Mouse (Mus musculus) kidney, adult 2 months (tissue): ENCODE measurements around the gene Olfr1252. TPM values are rescaled to one million over a fixed set of nuclear protein-coding genes. Genes with fewer than 3 reads are reported as not detected.

Experiments
- DNase-seq: peaks from one replicate; pipeline ENCODE4 v3.0.0; 2021
- H3K27ac ChIP-seq: fragments of 200-500 bp; 2 replicates; pipeline ENCODE4 v1.5.1; 2012; ENCODE audit warnings: low read depth, low read length, control low read depth, inconsistent platforms; ENCODE audit not compliant: insufficient read depth
- H3K27me3 ChIP-seq: fragments of 200-500 bp; replicated peaks from 2 replicates; pipeline ENCODE4 v1.6.1; 2012; ENCODE audit warnings: mild to moderate bottlenecking, moderate library complexity, low read length, inconsistent platforms; ENCODE audit not compliant: control insufficient read depth, insufficient read depth
- H3K36me3 ChIP-seq: fragments of 200-500 bp; 2 replicates; pipeline ENCODE4 v1.6.1; 2012; ENCODE audit warnings: mild to moderate bottlenecking, moderate library complexity, low read length, inconsistent platforms; ENCODE audit not compliant: control insufficient read depth, insufficient read depth
- H3K4me1 ChIP-seq: fragments of 200-500 bp; 2 replicates; pipeline ENCODE4 v1.6.1; 2011; ENCODE audit warnings: low read length; ENCODE audit not compliant: control insufficient read depth, insufficient read depth
- H3K4me3 ChIP-seq: fragments of 200-500 bp; 2 replicates; pipeline ENCODE4 v1.5.1; 2011; ENCODE audit warnings: mild to moderate bottlenecking, low read depth, low read length, control low read depth; ENCODE audit not compliant: insufficient read depth
- CTCF ChIP-seq: fragments of 200-500 bp; conservative IDR thresholded peaks from 2 replicates; pipeline ENCODE4 v1.5.1; 2011; ENCODE audit warnings: low read depth, mild to moderate bottlenecking, control low read depth, low read length, moderate library complexity, mixed read lengths; ENCODE audit not compliant: insufficient read depth, insufficient read length
- POLR2A ChIP-seq: fragments of 200-500 bp; IDR thresholded peaks from one replicate; pipeline ENCODE4 v1.6.1; 2011; ENCODE audit warnings: low read depth, low read length, control low read depth
- WGBS: fragments of 180-500 bp; shearing (Covaris S2); methylation state at CpG from one replicate; pipeline ENCODE4 v1.1.7; 2018; 5-methylcytosine and 5-hydroxymethylcytosine counted together
- polyA plus RNA-seq: library from polyadenylated mRNA; depleted of rRNA; stranded (reverse); fragments of >200 nt; gene quantifications from 2 replicates; pipeline ENCODE4 v1.2.3, GENCODE M21; 2012; rRNA removed

Gene Olfr1252
- polyA plus RNA-seq = not detected in 2 replicates

DNA sequence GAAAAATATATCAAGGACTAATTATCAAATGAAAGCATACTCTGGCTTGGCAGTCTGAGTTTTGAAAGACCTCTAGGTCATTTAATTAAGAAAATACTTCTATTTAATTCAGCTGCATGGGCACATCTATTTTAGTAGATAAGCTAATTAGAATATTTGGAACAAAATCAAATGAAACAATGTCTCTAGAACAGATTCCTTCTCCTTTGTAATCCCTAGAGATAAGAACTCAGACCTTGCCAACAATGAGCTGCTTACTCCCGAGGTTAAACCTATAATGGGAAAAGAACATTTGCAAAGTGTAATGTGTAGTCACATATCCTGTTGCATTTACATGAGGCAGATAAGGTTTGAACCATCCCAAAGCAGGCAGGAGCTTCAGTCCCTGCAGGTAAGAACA is at the start of gene Olfr1252:
TSS of gene Olfr1252 (minus strand) at position 101 of the 400 bp plus-strand sequence.
- Histone ChIP-seq H3K27ac (no peak within 1 kb of the TSS), H3K4me3 (no peak within 1 kb of the TSS), H3K27me3 (no peaks in the 10 kb centered on the region), H3K4me1 (no peaks in the 10 kb centered on the region), H3K36me3 (no peaks in the 10 kb centered on the region)
- no peak for DNase-seq
- TF ChIP-seq CTCF (no peak), POLR2A (no peak)
- WGBS = 51% methylated on average over 1 of the region's 1 CpGs

DNA sequence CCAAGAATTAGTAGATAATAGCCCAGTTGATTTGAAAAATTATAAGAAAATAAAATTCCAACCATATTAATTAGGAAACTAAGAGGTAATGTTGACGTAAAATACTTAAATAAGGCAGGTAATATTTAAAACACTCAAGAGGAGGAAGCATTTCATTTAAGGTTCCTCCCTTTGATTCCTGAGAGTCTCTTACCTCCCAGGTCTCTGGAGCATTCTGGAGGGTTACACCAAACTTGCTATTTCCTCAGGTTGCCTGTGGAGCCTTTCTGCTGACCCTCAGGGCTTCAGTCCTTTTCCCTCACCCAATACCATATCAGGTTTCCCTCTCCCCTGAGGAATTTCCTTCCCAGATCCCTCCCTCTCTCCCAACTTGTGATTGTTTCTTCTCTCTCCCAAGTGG is 32.2 kb upstream of the Olfr1252 start, which contains the start of gene Olfr1253:
TSS of gene Olfr1253 (minus strand) at position 101 of the 400 bp plus-strand sequence.
- Histone ChIP-seq H3K27me3 (no peaks in the 10 kb centered on the region), H3K4me1 (no peaks in the 10 kb centered on the region), H3K4me3 (no peak within 1 kb of the TSS), H3K27ac (no peak within 1 kb of the TSS), H3K36me3 (no peaks in the 10 kb centered on the region)
- no peak for DNase-seq
- WGBS = 84% methylated on average over 1 of the region's 1 CpGs
- TF ChIP-seq POLR2A = no peak
- no peak for TF ChIP-seq CTCF

GRCm38 (mm10) chr2:89691980-89692379 is 32.8 kb downstream of the Olfr1252 start:
- no peak overlapping the region for H3K4me3 ChIP-seq
- no peaks in the 10 kb centered on the region for H3K27me3 ChIP-seq
- no peaks in the 10 kb centered on the region for H3K36me3 ChIP-seq
- DNase-seq = no peak
- no peaks in the 10 kb centered on the region for H3K4me1 ChIP-seq
- H3K27ac ChIP-seq = no peak overlapping the region
- TF ChIP-seq POLR2A (no peak), CTCF (no peak)
- 83% methylated on average over 6 of the region's 6 CpGs for WGBS

- no peaks in the 10 kb centered on the region for H3K4me1 ChIP-seq
- TF ChIP-seq POLR2A = no peak
- TF ChIP-seq CTCF = no peak
- DNase-seq = no peak
- no peak within 1 kb of the TSS for H3K4me3 ChIP-seq
- no peaks in the 10 kb centered on the region for H3K27me3 ChIP-seq
- H3K36me3 ChIP-seq = no peaks in the 10 kb centered on the region
- H3K27ac ChIP-seq = no peak within 1 kb of the TSS
Measured at GRCm38 (mm10) chr2:89671836-89672235, 53.0 kb downstream of the Olfr1252 start, which contains the start of gene Olfr1251. Olfr1251 (minus strand) TSS chr2:89671936.

Other genes with a start within 250 kb of the Olfr1252 start
- gene Olfr1241, start 237.9 kb downstream of the Olfr1252 start, polyA plus RNA-seq = not detected in 2 replicates
- gene Olfr1242, start 226.7 kb downstream of the Olfr1252 start, polyA plus RNA-seq = not detected in 2 replicates
- not detected in 2 replicates for gene Olfr1243, start 193.5 kb downstream of the Olfr1252 start, polyA plus RNA-seq
- not detected in 2 replicates for gene Olfr1245, start 146.6 kb downstream of the Olfr1252 start, polyA plus RNA-seq
- not detected in 2 replicates for gene Olfr1246, start 131.9 kb downstream of the Olfr1252 start, polyA plus RNA-seq
- not detected in 2 replicates for gene Olfr1247, start 110.9 kb downstream of the Olfr1252 start, polyA plus RNA-seq
- gene Olfr1248, start 106.8 kb downstream of the Olfr1252 start, polyA plus RNA-seq = not detected in 2 replicates
- not detected in 2 replicates for gene Olfr1249, start 90.0 kb downstream of the Olfr1252 start, polyA plus RNA-seq
- gene Olfr1250, start 63.5 kb downstream of the Olfr1252 start, polyA plus RNA-seq = not detected in 2 replicates
- gene Olfr1251, start 53.1 kb downstream of the Olfr1252 start, polyA plus RNA-seq = not detected in 2 replicates
- not detected in 2 replicates for gene Olfr1253, start 32.1 kb upstream of the Olfr1252 start, polyA plus RNA-seq
- gene Olfr1254, start 68.6 kb upstream of the Olfr1252 start, polyA plus RNA-seq = not detected in 2 replicates
- gene Olfr1255, start 87.0 kb upstream of the Olfr1252 start, polyA plus RNA-seq = not detected in 2 replicates
- not detected in 2 replicates for gene Olfr1256, start 116.5 kb upstream of the Olfr1252 start, polyA plus RNA-seq
- gene Olfr48, start 123.2 kb upstream of the Olfr1252 start, polyA plus RNA-seq = not detected in 2 replicates
- gene Olfr1257, start 153.4 kb upstream of the Olfr1252 start, polyA plus RNA-seq = not detected in 2 replicates
- gene Olfr1258, start 202.3 kb upstream of the Olfr1252 start, polyA plus RNA-seq = not detected in 2 replicates
- gene Olfr1259, start 223.7 kb upstream of the Olfr1252 start, polyA plus RNA-seq = not detected in 2 replicates
- not detected in 2 replicates for gene Olfr1260, start 249.3 kb upstream of the Olfr1252 start, polyA plus RNA-seq